Mouse (Mus musculus) embryonic fibroblast, embryonic 13.5 days (primary cell): ENCODE data around the gene Ncam1.

Experiments
- CTCF ChIP-seq: IDR thresholded peaks from 2 replicates; pipeline ENCODE4 v1.5.1; 2011; ENCODE audit warnings: mild to moderate bottlenecking, control low read depth, low read length, moderate library complexity, borderline replicate concordance; ENCODE audit not compliant: insufficient read depth
- POLR2A ChIP-seq: IDR thresholded peaks from 2 replicates; pipeline ENCODE4 v1.6.1; 2011; ENCODE audit warnings: low read depth, mild to moderate bottlenecking, control low read depth, low read length, moderate library complexity

GRCm38 (mm10) chr9:49493979-49494649 is 304.6 kb downstream of the Ncam1 start:
- peak; percentile 71 for TF ChIP-seq CTCF
- no peak for TF ChIP-seq POLR2A
